Mouse (Mus musculus): ENCODE measurements around the gene Rictor. TPM values are rescaled to one million over a fixed set of nuclear protein-coding genes. Genes with fewer than 3 reads are reported as not detected.

The Rictor gene
- polyA plus RNA-seq, 1 experiment from 2014 or later: 55.5 TPM

DNA sequence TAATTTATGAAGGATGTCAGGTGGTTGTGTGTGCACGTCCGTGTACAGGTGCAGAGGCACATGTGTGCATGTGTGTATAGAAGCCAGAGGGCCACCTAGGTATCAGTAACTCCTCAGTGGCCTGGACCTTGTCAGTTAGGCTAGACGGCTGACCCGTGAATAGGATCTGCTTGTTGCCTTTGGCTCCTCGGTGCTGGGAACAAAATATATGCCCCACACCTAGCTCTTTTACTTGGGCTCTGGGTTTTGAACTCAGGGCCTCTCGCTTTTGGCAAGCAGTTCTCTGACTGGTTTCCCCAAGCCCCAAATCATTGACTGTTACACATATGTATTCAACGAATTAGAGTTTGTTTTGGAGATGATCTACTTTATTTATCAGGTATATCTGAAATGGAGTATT lies 3.0 kb downstream of the Rictor start:
- no peak overlapping the region for H3K4me2 ChIP-seq (replicated peaks)
- no peaks in the 10 kb centered on the region for H3K9me3 ChIP-seq
- ATAC-seq (ENCODE audit: low FRiP score, low read depth): no peak
- no peak overlapping the region for H3K4me3 ChIP-seq
- H3K27me3 ChIP-seq (replicated peaks): no peaks in the 10 kb centered on the region
- H3K36me3 ChIP-seq: no peaks in the 10 kb centered on the region
- H3K27ac ChIP-seq: no peak overlapping the region
- H3K9ac ChIP-seq: no peak overlapping the region
- H3K4me1 ChIP-seq: peaks cover 16% of the 10 kb centered on the region
- WGBS: 82% methylated on average over 7 of the region's 7 CpGs

- 76% methylated on average over 7 of the region's 7 CpGs for WGBS
- no peak for ATAC-seq (ENCODE audit: low FRiP score, low read depth)
- Histone ChIP-seq H3K4me3 (no peak overlapping the region), H3K9me3 (no peaks in the 10 kb centered on the region), H3K4me2 (replicated peaks) (no peak overlapping the region), H3K36me3 (no peaks in the 10 kb centered on the region; the same call in 1 of the 2 replicates), H3K9ac (no peak overlapping the region), H3K27ac (no peak overlapping the region), H3K4me1 (peaks cover 16% of the 10 kb centered on the region), H3K27me3 (replicated peaks) (no peaks in the 10 kb centered on the region)
Measured at GRCm38 (mm10) chr15:6714819-6715218, 6.6 kb downstream of the Rictor start.

- H3K4me2 ChIP-seq (replicated peaks): no peak overlapping the region
- ATAC-seq (ENCODE audit: low FRiP score, low read depth): no peak
- H3K4me3 ChIP-seq: no peak overlapping the region
- H3K9ac ChIP-seq: no peak overlapping the region
- peaks cover 13% of the 10 kb centered on the region; the same call in 1 of the 2 replicates for H3K4me1 ChIP-seq
- no peak overlapping the region for H3K27ac ChIP-seq
- H3K36me3 ChIP-seq: no peaks in the 10 kb centered on the region; the same call in 1 of the 2 replicates
- 85% methylated on average over 6 of the region's 6 CpGs for WGBS
- no peaks in the 10 kb centered on the region for H3K27me3 ChIP-seq (replicated peaks)
- H3K9me3 ChIP-seq: no peaks in the 10 kb centered on the region
Measured at GRCm38 (mm10) chr15:6715237-6715636, 7.1 kb downstream of the Rictor start.

DNA sequence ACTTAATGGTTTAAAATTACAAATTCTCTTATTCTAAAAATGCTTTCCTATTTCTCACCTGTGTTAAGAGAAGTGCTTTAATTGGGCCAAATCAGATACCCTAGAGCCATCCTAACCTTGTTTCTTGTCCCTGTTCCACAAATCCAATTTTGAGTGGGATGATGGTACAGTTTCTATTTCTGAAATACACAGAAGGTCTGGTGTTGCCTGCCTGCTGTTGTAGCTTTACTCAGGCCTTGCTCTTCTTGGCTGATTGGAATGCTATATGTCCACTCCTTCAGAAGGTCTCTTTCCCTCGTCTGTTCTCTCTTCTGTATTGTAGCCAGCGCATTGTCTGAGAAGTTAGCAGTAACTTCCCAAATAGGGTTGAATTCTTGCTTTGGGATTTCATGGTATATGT lies 13.2 kb downstream of the Rictor start:
- no peaks in the 10 kb centered on the region for H3K9me3 ChIP-seq
- H3K36me3 ChIP-seq: no peaks in the 10 kb centered on the region; the same call in 1 of the 2 replicates
- H3K27me3 ChIP-seq (replicated peaks): no peaks in the 10 kb centered on the region
- WGBS: 87% methylated on average over 2 of the region's 2 CpGs
- H3K9ac ChIP-seq: no peak overlapping the region
- no peak overlapping the region for H3K27ac ChIP-seq
- no peak overlapping the region for H3K4me3 ChIP-seq
- no peak overlapping the region for H3K4me2 ChIP-seq (replicated peaks)
- no peak for ATAC-seq (ENCODE audit: low FRiP score, low read depth)
- no peaks in the 10 kb centered on the region for H3K4me1 ChIP-seq

GRCm38 (mm10) chr15:6721802-6722201 lies 13.6 kb downstream of the Rictor start:
- WGBS: 89% methylated on average over 4 of the region's 4 CpGs
- Histone ChIP-seq H3K9me3 (no peaks in the 10 kb centered on the region), H3K27ac (no peak overlapping the region), H3K36me3 (no peaks in the 10 kb centered on the region; the same call in 1 of the 2 replicates), H3K4me2 (replicated peaks) (no peak overlapping the region), H3K27me3 (replicated peaks) (no peaks in the 10 kb centered on the region), H3K9ac (no peak overlapping the region), H3K4me1 (no peaks in the 10 kb centered on the region), H3K4me3 (no peak overlapping the region)
- no peak for ATAC-seq (ENCODE audit: low FRiP score, low read depth)

DNA sequence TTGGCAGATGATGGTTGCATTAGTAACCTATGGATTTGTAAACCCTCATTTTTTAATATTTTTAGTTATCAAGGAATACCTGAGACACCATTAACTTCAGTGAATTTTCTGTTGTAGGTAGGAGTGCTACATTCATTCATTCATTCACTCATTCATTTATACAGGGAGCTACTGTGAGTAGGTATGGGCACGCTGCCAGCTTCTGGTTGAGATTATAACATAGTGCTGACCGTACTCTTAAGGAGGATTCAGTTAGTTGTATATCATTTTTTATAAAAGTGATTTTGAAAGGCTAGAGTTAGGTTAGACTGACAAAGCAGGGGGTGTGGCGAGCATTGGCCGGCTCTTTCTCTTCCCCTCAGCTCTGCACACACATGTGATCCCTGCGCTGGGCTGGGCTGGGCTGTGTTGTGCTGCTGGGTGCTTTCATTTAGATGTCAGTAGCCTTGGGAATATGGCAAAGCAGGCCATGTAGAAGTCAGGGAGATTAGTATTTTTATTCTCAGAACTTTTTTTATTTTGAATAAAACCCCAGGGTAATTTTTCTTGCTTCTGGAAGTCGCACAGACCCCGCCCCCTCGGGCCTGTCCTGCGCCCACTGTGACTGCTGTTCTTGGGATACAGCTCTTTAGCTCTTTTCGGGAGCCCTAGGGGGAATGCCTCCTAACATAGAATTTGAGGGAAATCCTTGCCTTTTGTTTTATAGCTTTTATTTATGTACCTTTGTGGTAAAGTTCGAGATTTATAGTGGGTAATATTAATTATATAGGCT lies 14.4 kb downstream of the Rictor start:
- Histone ChIP-seq H3K36me3 (no peaks in the 10 kb centered on the region; the same call in 1 of the 2 replicates), H3K27ac (no peak overlapping the region), H3K4me2 (replicated peaks) (no peak overlapping the region), H3K9me3 (no peaks in the 10 kb centered on the region), H3K9ac (no peak overlapping the region), H3K27me3 (replicated peaks) (no peaks in the 10 kb centered on the region), H3K4me3 (no peak overlapping the region), H3K4me1 (no peaks in the 10 kb centered on the region)
- 94% methylated on average over 11 of the region's 11 CpGs for WGBS
- no peak for ATAC-seq (ENCODE audit: low FRiP score, low read depth)

DNA sequence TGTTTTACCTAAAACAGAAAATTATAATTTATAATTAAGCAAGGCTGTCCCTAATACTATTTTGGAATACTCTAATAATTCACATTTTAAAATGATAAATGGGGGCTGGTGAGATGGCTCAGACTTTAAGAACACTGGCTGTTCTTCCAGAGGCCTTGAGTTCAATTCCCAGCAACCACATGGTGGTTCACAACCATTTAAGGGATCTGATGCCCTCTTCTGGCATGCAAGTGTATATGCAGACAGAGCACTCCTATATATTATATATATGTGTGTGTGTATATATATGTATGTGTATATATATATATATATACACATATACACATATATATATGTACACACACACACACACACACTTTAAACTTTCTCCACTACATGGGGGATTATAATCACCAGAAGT lies 15.2 kb downstream of the Rictor start:
- ATAC-seq (ENCODE audit: low FRiP score, low read depth): no peak
- no peaks in the 10 kb centered on the region for H3K4me1 ChIP-seq
- H3K4me2 ChIP-seq (replicated peaks): no peak overlapping the region
- no peaks in the 10 kb centered on the region for H3K27me3 ChIP-seq (replicated peaks)
- H3K4me3 ChIP-seq: no peak overlapping the region
- H3K27ac ChIP-seq: no peak overlapping the region
- H3K9me3 ChIP-seq: no peaks in the 10 kb centered on the region
- no peak overlapping the region for H3K9ac ChIP-seq
- H3K36me3 ChIP-seq: no peaks in the 10 kb centered on the region; the same call in 1 of the 2 replicates

- H3K36me3 ChIP-seq: no peaks in the 10 kb centered on the region; the same call in 1 of the 2 replicates
- no peaks in the 10 kb centered on the region for H3K27me3 ChIP-seq (replicated peaks)
- H3K4me3 ChIP-seq: no peak overlapping the region
- 82% methylated on average over 1 of the region's 1 CpGs for WGBS
- H3K27ac ChIP-seq: no peak overlapping the region
- no peaks in the 10 kb centered on the region for H3K4me1 ChIP-seq
- no peak overlapping the region for H3K9ac ChIP-seq
- H3K4me2 ChIP-seq (replicated peaks): no peak overlapping the region
- no peaks in the 10 kb centered on the region for H3K9me3 ChIP-seq
- ATAC-seq (ENCODE audit: low FRiP score, low read depth): no peak
Measured at GRCm38 (mm10) chr15:6724442-6724841, 16.3 kb downstream of the Rictor start.

GRCm38 (mm10) chr15:6726130-6726808 lies 18.1 kb downstream of the Rictor start:
- H3K4me1 ChIP-seq: no peaks in the 10 kb centered on the region
- 84% methylated on average over 5 of the region's 5 CpGs for WGBS
- H3K27ac ChIP-seq: no peak overlapping the region
- H3K27me3 ChIP-seq (replicated peaks): no peaks in the 10 kb centered on the region
- H3K9ac ChIP-seq: no peak overlapping the region
- H3K4me2 ChIP-seq (replicated peaks): no peak overlapping the region
- no peak for ATAC-seq (ENCODE audit: low FRiP score, low read depth)
- H3K36me3 ChIP-seq: no peaks in the 10 kb centered on the region
- H3K4me3 ChIP-seq: no peak overlapping the region
- no peaks in the 10 kb centered on the region for H3K9me3 ChIP-seq

DNA sequence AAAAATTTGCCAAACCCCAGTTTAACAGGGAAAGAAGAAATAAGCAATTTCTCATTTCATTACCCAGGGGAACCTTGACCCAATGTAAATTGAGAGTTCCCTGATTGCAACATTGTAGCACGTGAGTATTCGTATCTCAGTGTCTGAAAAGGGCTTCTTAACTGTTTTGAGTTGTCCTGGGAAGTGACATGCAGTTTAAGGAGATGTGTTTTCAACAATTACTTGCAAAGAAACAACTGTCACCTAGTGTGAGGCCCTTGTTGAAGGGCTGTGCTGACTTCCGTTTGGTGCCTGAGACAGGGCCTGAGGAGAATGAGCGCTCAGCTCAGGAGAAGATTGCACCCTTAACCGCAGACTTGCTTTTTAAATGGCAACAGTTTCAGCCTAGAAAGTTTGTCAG lies 24.9 kb downstream of the Rictor start:
- 68% methylated on average over 5 of the region's 5 CpGs for WGBS
- H3K27me3 ChIP-seq (replicated peaks): no peaks in the 10 kb centered on the region
- no peaks in the 10 kb centered on the region for H3K36me3 ChIP-seq
- no peak overlapping the region for H3K4me3 ChIP-seq
- H3K9ac ChIP-seq: no peak overlapping the region
- H3K4me1 ChIP-seq: no peaks in the 10 kb centered on the region
- no peaks in the 10 kb centered on the region for H3K9me3 ChIP-seq
- no peak overlapping the region for H3K27ac ChIP-seq
- ATAC-seq (ENCODE audit: low FRiP score, low read depth): no peak
- no peak overlapping the region for H3K4me2 ChIP-seq (replicated peaks)

DNA sequence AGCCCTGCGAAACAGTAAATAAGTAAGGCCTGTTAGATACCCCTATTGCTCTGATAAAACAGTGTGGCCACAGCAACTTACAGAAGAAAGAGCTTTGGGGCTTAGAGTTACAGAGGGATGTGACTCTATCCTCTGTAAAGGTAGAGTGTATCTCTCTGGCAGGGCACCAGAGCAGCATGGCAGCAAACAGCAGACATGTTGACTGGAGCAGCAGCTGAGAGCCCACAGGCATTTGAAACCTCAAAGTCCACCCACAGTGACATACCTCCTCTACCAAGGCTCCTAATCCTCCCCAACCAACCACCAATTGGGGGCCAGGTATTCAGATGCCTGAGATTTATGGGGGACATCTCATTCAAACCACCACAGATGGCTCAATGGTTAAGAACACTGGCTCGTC lies 31.0 kb downstream of the Rictor start:
- no peak overlapping the region for H3K9ac ChIP-seq
- WGBS: 89% methylated on average over 2 of the region's 2 CpGs
- no peak for ATAC-seq (ENCODE audit: low FRiP score, low read depth)

DNA sequence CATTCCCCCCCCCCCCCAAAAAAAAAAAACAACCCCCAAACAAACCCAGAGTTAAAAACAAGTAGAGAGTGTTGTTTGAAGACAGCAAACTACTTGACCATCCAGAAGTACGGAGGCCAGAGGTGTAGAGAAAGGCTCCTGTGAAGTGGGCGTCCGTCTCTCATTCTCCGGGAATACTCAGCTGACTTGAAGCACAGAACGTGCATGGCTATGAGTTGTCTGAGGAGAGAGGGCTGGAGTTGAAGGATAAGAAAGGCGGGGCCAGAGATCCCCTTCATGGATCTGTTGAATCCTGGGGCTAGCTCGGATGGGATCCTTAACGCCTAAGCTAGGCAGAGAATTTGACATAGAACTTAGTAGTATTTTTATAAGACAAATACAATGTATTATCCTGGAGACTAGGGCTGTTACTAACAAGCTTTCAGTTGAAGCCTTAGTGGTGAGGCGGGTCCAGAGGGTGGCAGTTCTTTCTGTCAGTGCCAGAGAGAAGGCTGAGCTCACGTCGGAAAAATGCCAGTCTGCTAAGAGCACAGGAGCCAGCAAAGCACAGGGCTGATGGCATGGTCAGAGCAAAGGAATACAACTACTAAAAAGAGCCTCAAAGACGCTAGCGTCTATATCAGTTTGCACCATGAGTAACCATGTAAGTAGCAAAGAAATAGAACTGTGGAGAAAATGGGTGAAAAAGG lies 34.3 kb downstream of the Rictor start:
- ATAC-seq (ENCODE audit: low FRiP score, low read depth): no peak
- Histone ChIP-seq H3K9ac (no peak overlapping the region), H3K36me3 (peaks cover 18% of the 10 kb centered on the region), H3K4me2 (replicated peaks) (no peak overlapping the region), H3K4me1 (no peaks in the 10 kb centered on the region), H3K9me3 (no peaks in the 10 kb centered on the region), H3K4me3 (no peak overlapping the region), H3K27me3 (replicated peaks) (no peaks in the 10 kb centered on the region), H3K27ac (no peak overlapping the region)
- 79% methylated on average over 13 of the region's 13 CpGs for WGBS

More for the DNA sequence above, 31.0 kb downstream of the Rictor start:
- Histone ChIP-seq H3K9me3 (no peaks in the 10 kb centered on the region), H3K27me3 (replicated peaks) (no peaks in the 10 kb centered on the region), H3K4me3 (no peak overlapping the region), H3K36me3 (peaks cover 10% of the 10 kb centered on the region), H3K4me1 (no peaks in the 10 kb centered on the region), H3K27ac (no peak overlapping the region), H3K4me2 (replicated peaks) (no peak overlapping the region)
